Mouse (Mus musculus) heart, adult 2 months (tissue): ENCODE measurements around the gene Gm20388. TPM values are rescaled to one million over a fixed set of nuclear protein-coding genes. Genes with fewer than 3 reads are reported as not detected.

Experiments used
- DNase-seq, 2 experiments: peaks; one replicate each; pipeline ENCODE4 v3.0.0; 2021
- H3K27ac ChIP-seq: fragments of 200-600 bp; 2 replicates; pipeline ENCODE4 v1.8.1; 2022
- H3K27me3 ChIP-seq: fragments of 200-500 bp; 2 replicates; pipeline ENCODE4 v1.6.1; 2012; ENCODE audit warnings: mild to moderate bottlenecking, low read length, inconsistent platforms, mixed read lengths; ENCODE audit not compliant: control insufficient read depth, insufficient read depth
- H3K36me3 ChIP-seq: fragments of 200-500 bp; 2 replicates; pipeline ENCODE4 v1.6.1; 2012; ENCODE audit warnings: low read length, inconsistent platforms; ENCODE audit not compliant: control insufficient read depth, insufficient read depth
- H3K4me1 ChIP-seq: fragments of 200-500 bp; 2 replicates; pipeline ENCODE4 v1.6.1; 2011; ENCODE audit warnings: low read length; ENCODE audit not compliant: control insufficient read depth, insufficient read depth
- H3K4me3 ChIP-seq: fragments of 200-600 bp; 2 replicates; pipeline ENCODE4 v1.8.1; 2022
- H3K79me2 ChIP-seq: fragments of 200-500 bp; replicated peaks from 2 replicates; pipeline ENCODE4 v1.6.1; 2012; ENCODE audit warnings: mild to moderate bottlenecking, inconsistent platforms, low read length, moderate library complexity, mixed read lengths; ENCODE audit not compliant: control insufficient read depth, insufficient read depth
- H3K9ac ChIP-seq: fragments of 200-500 bp; 2 replicates; pipeline ENCODE4 v1.6.1; 2012; ENCODE audit warnings: low read depth, mild to moderate bottlenecking, control low read depth, inconsistent platforms, low read length, mixed read lengths
- CTCF ChIP-seq: fragments of 200-600 bp; IDR thresholded peaks from 2 replicates; pipeline ENCODE4 v1.8.1; 2022; ENCODE audit warnings: antibody characterized with exemption, mild to moderate bottlenecking, moderate library complexity
- EP300 ChIP-seq: fragments of 200-500 bp; IDR thresholded peaks from 2 replicates; pipeline ENCODE4 v1.6.1; 2011; ENCODE audit warnings: low read depth, low read length, control low read depth; ENCODE audit not compliant: insufficient read depth
- POLR2A ChIP-seq: fragments of 200-500 bp; IDR thresholded peaks from 2 replicates; pipeline ENCODE4 v1.6.1; 2011; ENCODE audit warnings: mild to moderate bottlenecking, low read depth, low read length, control low read depth; ENCODE audit not compliant: insufficient read depth
- WGBS: fragments of 180-500 bp; shearing (Covaris S2); methylation state at CpG from one replicate; pipeline ENCODE4 v1.1.7; 2018; 5-methylcytosine and 5-hydroxymethylcytosine counted together
- intact Hi-C: fragments of 180-260 bp; cut with DNase I; formaldehyde crosslinking; loops from one replicate; pipeline ENCODE4 v1.15.1; 2025
- polyA plus RNA-seq: library from polyadenylated mRNA; depleted of rRNA; stranded (reverse); fragments of >200 nt; gene quantifications from 2 replicates; pipeline ENCODE4 v1.2.3, GENCODE M21; 2012
- total RNA-seq, 2 experiments: library from RNA; stranded (reverse); gene quantifications; 2 replicates each; pipeline ENCODE4 v1.2.3; 2021

Gm20388 gene
- total and polyA plus RNA-seq, 3 experiments = 1.8 to 32.3 TPM; not detected in 1

GRCm38 (mm10) chr8:121342931-121343330, 1432.3 kb downstream of the Gm20388 start:
- WGBS = 63% methylated on average over 13 of the region's 13 CpGs
- Histone ChIP-seq H3K4me1 (no peaks in the 10 kb centered on the region), H3K27me3 (no peaks in the 10 kb centered on the region), H3K36me3 (no peaks in the 10 kb centered on the region), H3K79me2 (no peaks in the 10 kb centered on the region), H3K27ac (no peak overlapping the region), H3K9ac (no peak overlapping the region), H3K4me3 (no peak overlapping the region)
- TF ChIP-seq POLR2A (no peak), EP300 (no peak), CTCF (no peak)
- no peak for DNase-seq
- intact Hi-C loops = no loop called here

GRCm38 (mm10) chr8:121344486-121344885, 1433.8 kb downstream of the Gm20388 start:
- Histone ChIP-seq H3K9ac (no peak overlapping the region), H3K27me3 (no peaks in the 10 kb centered on the region), H3K4me3 (no peak overlapping the region), H3K4me1 (no peaks in the 10 kb centered on the region), H3K27ac (no peak overlapping the region), H3K36me3 (no peaks in the 10 kb centered on the region), H3K79me2 (no peaks in the 10 kb centered on the region)
- 95% methylated on average over 9 of the region's 9 CpGs for WGBS
- TF ChIP-seq CTCF (no peak), EP300 (no peak), POLR2A (no peak)
- intact Hi-C loops = no loop called here
- DNase-seq = no peak

- Histone ChIP-seq H3K4me3 (no peak overlapping the region), H3K4me1 (no peaks in the 10 kb centered on the region), H3K36me3 (no peaks in the 10 kb centered on the region), H3K27ac (no peak overlapping the region), H3K9ac (no peak overlapping the region), H3K79me2 (no peaks in the 10 kb centered on the region), H3K27me3 (no peaks in the 10 kb centered on the region)
- 91% methylated on average over 13 of the region's 13 CpGs for WGBS
- intact Hi-C loops = no loop called here
- TF ChIP-seq CTCF = no peak
- TF ChIP-seq EP300 = no peak
- no peak for TF ChIP-seq POLR2A
- no peak for DNase-seq
Measured at GRCm38 (mm10) chr8:121346175-121346574, 1435.5 kb downstream of the Gm20388 start.

GRCm38 (mm10) chr8:121346862-121347261, 1436.2 kb downstream of the Gm20388 start:
- Histone ChIP-seq H3K27me3 (no peaks in the 10 kb centered on the region), H3K79me2 (no peaks in the 10 kb centered on the region), H3K4me1 (no peaks in the 10 kb centered on the region), H3K36me3 (no peaks in the 10 kb centered on the region), H3K4me3 (no peak overlapping the region), H3K27ac (no peak overlapping the region), H3K9ac (no peak overlapping the region)
- peak in 1 of 2 experiments; percentile 48 for DNase-seq
- TF ChIP-seq CTCF (no peak), EP300 (no peak), POLR2A (no peak)
- intact Hi-C loops = no loop called here
- 41% methylated on average over 9 of the region's 9 CpGs for WGBS

- Histone ChIP-seq H3K4me3 (no peak overlapping the region), H3K9ac (no peak overlapping the region), H3K36me3 (no peaks in the 10 kb centered on the region), H3K27me3 (no peaks in the 10 kb centered on the region), H3K27ac (no peak overlapping the region), H3K79me2 (no peaks in the 10 kb centered on the region), H3K4me1 (no peaks in the 10 kb centered on the region)
- TF ChIP-seq CTCF (no peak), POLR2A (no peak), EP300 (no peak)
- DNase-seq = no peak
- WGBS = 74% methylated on average over 4 of the region's 4 CpGs
- intact Hi-C loops = no loop called here
Measured at GRCm38 (mm10) chr8:121348998-121349397, 1438.4 kb downstream of the Gm20388 start.

GRCm38 (mm10) chr8:121350803-121351202, 1440.2 kb downstream of the Gm20388 start:
- no peaks in the 10 kb centered on the region for H3K4me1 ChIP-seq
- H3K27ac ChIP-seq = no peak overlapping the region
- no peaks in the 10 kb centered on the region for H3K27me3 ChIP-seq
- TF ChIP-seq EP300 (no peak), CTCF (no peak), POLR2A (no peak)
- no peaks in the 10 kb centered on the region for H3K79me2 ChIP-seq
- WGBS = 79% methylated on average over 9 of the region's 9 CpGs
- H3K36me3 ChIP-seq = no peaks in the 10 kb centered on the region
- H3K4me3 ChIP-seq = no peak overlapping the region
- no peak overlapping the region for H3K9ac ChIP-seq
- no peak for DNase-seq
- intact Hi-C loops = no loop called here

- H3K27ac ChIP-seq = no peak overlapping the region
- 0 out of 2 replicates have a peak, but pooled peaks cover 3% of the 10 kb centered on the region for H3K4me1 ChIP-seq
- H3K79me2 ChIP-seq = no peaks in the 10 kb centered on the region
- no peak for DNase-seq
- H3K4me3 ChIP-seq = no peak overlapping the region
- 78% methylated on average over 10 of the region's 10 CpGs for WGBS
- TF ChIP-seq CTCF (no peak), POLR2A (no peak), EP300 (no peak)
- no peaks in the 10 kb centered on the region for H3K36me3 ChIP-seq
- H3K9ac ChIP-seq = no peak overlapping the region
- intact Hi-C loops = no loop called here
- H3K27me3 ChIP-seq = no peaks in the 10 kb centered on the region
Measured at GRCm38 (mm10) chr8:121354844-121355243, 1444.2 kb downstream of the Gm20388 start.
